Mouse (Mus musculus) kidney, adult 10 weeks (tissue): ENCODE data around the gene Acat1. TPM values are rescaled to one million over a fixed set of nuclear protein-coding genes. Genes with fewer than 3 reads are reported as not detected.

Experiments used
- polyA plus RNA-seq: library from polyadenylated mRNA; stranded (reverse); fragments of 350-450 nt; fragmentation: Illumina TruSeq; extraction: RNeasy Lipid Tissue Mini Kit (QIAGEN cat#74804); gene quantifications from one replicate; pipeline ENCODE4 v1.2.3, GENCODE M21; 2014; ENCODE audit warnings: low read depth, low replicate concordance

Acat1 gene
- 271 TPM for polyA plus RNA-seq

GRCm38 (mm10) chr9:53609968-53610781 lies at the start of gene Acat1:
TSS of gene Acat1 (minus strand) at chr9:53610382.

GRCm38 (mm10) chr9:53536558-53537320 lies 73.4 kb downstream of the Acat1 start, which contains the start of the genes Atm and Npat:
TSS of gene Atm (minus strand) at chr9:53536740.
TSS of gene Npat (plus strand) at chr9:53537047.

Other genes with a start within 250 kb of the Acat1 start
- 22.2 TPM for gene Kdelc2, start 226.4 kb downstream of the Acat1 start, polyA plus RNA-seq
- gene 4930550C14Rik, start 208.1 kb downstream of the Acat1 start, polyA plus RNA-seq = 20.9 TPM
- gene Atm, start 73.6 kb downstream of the Acat1 start, polyA plus RNA-seq = 15.6 TPM
- gene Npat, start 73.3 kb downstream of the Acat1 start, polyA plus RNA-seq = 19.1 TPM
- 68.5 TPM for gene Cul5, start 59.6 kb upstream of the Acat1 start, polyA plus RNA-seq
- 0.20 TPM for gene Rab39, start 95.8 kb upstream of the Acat1 start, polyA plus RNA-seq
- 20.7 TPM for gene Slc35f2, start 161.2 kb upstream of the Acat1 start, polyA plus RNA-seq
- gene Sln, start 239.8 kb upstream of the Acat1 start, polyA plus RNA-seq = not detected